15 mouse cellular contexts compared by ENCODE assay signal in the genomic region with DNA sequence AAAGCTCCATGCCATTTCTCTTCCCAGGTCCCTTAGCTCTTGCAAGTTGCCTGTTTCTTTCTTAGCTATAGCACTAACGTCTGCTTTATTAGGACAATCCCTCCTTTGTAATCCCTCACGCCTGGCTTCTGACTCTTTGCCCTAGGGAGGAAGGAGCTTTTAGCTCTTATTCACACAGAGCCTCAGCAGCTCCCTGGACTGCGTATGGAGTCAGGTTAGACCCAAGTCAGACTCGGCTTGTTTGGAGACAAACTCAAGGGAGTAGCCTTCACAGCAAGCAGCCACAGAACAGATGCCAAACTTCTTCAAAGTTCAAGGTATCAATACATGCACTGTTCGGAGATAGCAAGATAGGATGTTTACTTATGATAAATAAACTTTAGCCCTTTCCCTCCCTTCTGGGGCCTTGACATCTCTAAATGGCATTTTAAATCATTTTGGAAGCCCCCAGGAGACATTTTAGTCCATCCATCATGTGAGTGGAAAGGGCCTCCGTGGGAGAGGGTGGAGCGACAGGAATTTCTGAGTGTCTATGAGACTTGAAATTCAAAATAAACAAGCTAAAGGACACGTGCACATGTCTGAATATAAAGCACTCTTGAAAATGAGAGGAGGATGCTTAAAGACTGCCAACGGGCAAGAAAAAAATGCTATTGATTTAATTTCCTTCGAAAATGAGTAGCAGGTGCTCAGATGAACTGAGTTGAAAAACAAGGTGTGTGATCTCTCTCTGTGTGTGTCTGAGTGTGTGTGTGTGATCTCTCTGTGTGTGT. TPM values are rescaled to one million over a fixed set of nuclear protein-coding genes. Genes with fewer than 3 reads are reported as not detected.
DNase-seq lines count a peak whose midpoint lies in the region; ATAC-seq lines count a peak whose summit lies in the region.
"Had no signal": no experiment of that assay in that cellular context is flagged by ENCODE, and none has a peak within 500 bp of the region (broad histone marks: within the 10 kb centered on the region; RNA-seq: fewer than 3 reads in every experiment).

No protein-coding gene starts in this region.

- H3K9me3 ChIP-seq in hindbrain, embryonic 12.5 days (replicated peaks), result no peaks in the 10 kb centered on the region
- H3K9me3 ChIP-seq in hindbrain, embryonic 14.5 days (ENCODE audit: control insufficient read depth, low read length), result no peaks in the 10 kb centered on the region
- H3K9me3 ChIP-seq in limb, embryonic 10.5 days (replicated peaks), result no peaks in the 10 kb centered on the region
- H3K9me3 ChIP-seq: forebrain, embryonic 13.5 days; limb, embryonic 15.5 days had no signal

- peak; percentile 79 for DNase-seq in adrenal gland, adult 2 months
- DNase-seq in adrenal gland, postnatal 25 days, result no peak
- no peak for DNase-seq in hindbrain, embryonic 14.5 days (ENCODE audit: low spot score)
- DNase-seq in adrenal gland, postnatal 10 days, result peak; percentile 64
- DNase-seq in limb, embryonic 10.5 days (ENCODE audit: low spot score), result no peak
- DNase-seq in right cerebral cortex, postnatal 4 days, result no peak
- no peak for DNase-seq in left cerebral cortex, postnatal 10 days (ENCODE audit: extremely low spot score in 1 of 2, low spot score in 2 of 2)
- DNase-seq: cerebellum, adult 18-20 months; gastrocnemius, adult 2 months; kidney, adult 11 months; kidney, postnatal 4 days; lung, postnatal 14 days had no signal

- no peak overlapping the region; the same call in 1 of the 2 replicates for H3K4me2 ChIP-seq in hindbrain, embryonic 12.5 days (replicated peaks)
- no peak overlapping the region for H3K4me2 ChIP-seq in hindbrain, embryonic 14.5 days (replicated peaks)
- H3K4me2 ChIP-seq: forebrain, embryonic 13.5 days; limb, embryonic 15.5 days had no signal

- WGBS in hindbrain, embryonic 12.5 days, result 34% methylated on average over 10 of the region's 10 CpGs
- WGBS in hindbrain, embryonic 14.5 days, result 32% methylated on average over 10 of the region's 10 CpGs
- 57% methylated on average over 10 of the region's 10 CpGs for WGBS in limb, embryonic 10.5 days

- no peaks in the 10 kb centered on the region for H3K27me3 ChIP-seq in hindbrain, embryonic 12.5 days
- H3K27me3 ChIP-seq in hindbrain, embryonic 14.5 days (ENCODE audit: control insufficient read depth, insufficient read depth, low read length), result no peaks in the 10 kb centered on the region
- H3K27me3 ChIP-seq in limb, embryonic 10.5 days (ENCODE audit: low read depth, poor library complexity, severe bottlenecking), result no peaks in the 10 kb centered on the region
- H3K27me3 ChIP-seq: limb, embryonic 15.5 days had no signal

- H3K4me1 ChIP-seq in hindbrain, embryonic 12.5 days, result peaks cover 21% of the 10 kb centered on the region
- peaks cover 8% of the 10 kb centered on the region; the same call in 1 of the 2 replicates for H3K4me1 ChIP-seq in hindbrain, embryonic 14.5 days (replicated peaks; ENCODE audit: control insufficient read depth, insufficient read depth, low read length)
- peaks cover 13% of the 10 kb centered on the region; the same call in 1 of the 2 replicates for H3K4me1 ChIP-seq in limb, embryonic 10.5 days

- H3K36me3 ChIP-seq in hindbrain, embryonic 12.5 days, result no peaks in the 10 kb centered on the region
- no peaks in the 10 kb centered on the region for H3K36me3 ChIP-seq in hindbrain, embryonic 14.5 days (replicated peaks; ENCODE audit: control insufficient read depth, insufficient read depth)
- no peaks in the 10 kb centered on the region for H3K36me3 ChIP-seq in limb, embryonic 10.5 days
- H3K36me3 ChIP-seq: limb, embryonic 15.5 days had no signal

- H3K9ac ChIP-seq in hindbrain, embryonic 12.5 days, result no peak overlapping the region
- H3K9ac ChIP-seq in hindbrain, embryonic 14.5 days, result no peak overlapping the region
- H3K9ac ChIP-seq: forebrain, embryonic 13.5 days; limb, embryonic 15.5 days had no signal

- intact Hi-C loops in left cerebral cortex, postnatal 10 days (cut with DNase I), result no loop called here

- no peak overlapping the region for H3K4me3 ChIP-seq in hindbrain, embryonic 12.5 days
- H3K4me3 ChIP-seq in hindbrain, embryonic 14.5 days (replicated peaks; ENCODE audit: low read length), result no peak overlapping the region
- H3K4me3 ChIP-seq in limb, embryonic 10.5 days, result no peak overlapping the region
- H3K4me3 ChIP-seq: forebrain, embryonic 13.5 days; gastrocnemius, adult 2 months; limb, embryonic 15.5 days had no signal

- H3K27ac ChIP-seq in hindbrain, embryonic 12.5 days, result peak overlapping the region; percentile 12; the same call in 1 of the 2 replicates
- H3K27ac ChIP-seq in hindbrain, embryonic 14.5 days, result no peak overlapping the region
- peak overlapping the region; percentile 46; the same call in 1 of the 2 replicates for H3K27ac ChIP-seq in limb, embryonic 10.5 days
- H3K27ac ChIP-seq: forebrain, embryonic 13.5 days; gastrocnemius, adult 2 months; limb, embryonic 15.5 days had no signal

- no peak for ATAC-seq in hindbrain, embryonic 12.5 days (ENCODE audit: low FRiP score)
- ATAC-seq in hindbrain, embryonic 14.5 days (ENCODE audit: low FRiP score), result no peak
- ATAC-seq: forebrain, embryonic 13.5 days had no signal

RNA-seq across cellular contexts. Expression of gene Fxn, which starts 43.6 kb away (rescaled TPM):
- total RNA-seq in adrenal gland, adult 2 months (2021), result 10 to 100 TPM; 13.5 to 15.0 TPM
- 45.6 and 55.9 TPM in 2 replicates for polyA plus RNA-seq in adrenal gland, adult 2 months (2012; rRNA removed)
- total RNA-seq in adrenal gland, postnatal 25 days (2021), result 17.8 and 18.5 TPM in 2 replicates
- polyA plus RNA-seq in hindbrain, embryonic 12.5 days (2016; fragmentation: Nextera tagmentation; extraction: Ambion mirVana), result 36.3 and 44.6 TPM in 2 replicates
- 33.0 and 37.0 TPM in 2 replicates for polyA plus RNA-seq in hindbrain, embryonic 14.5 days (2014; fragmentation: Nextera tagmentation; extraction: Ambion mirVana)
- 10 to 100 TPM; 18.0 to 22.1 TPM for total RNA-seq in adrenal gland, postnatal 10 days (2021)
- polyA plus RNA-seq in limb, embryonic 10.5 days (2016; fragmentation: Nextera tagmentation; extraction: Ambion mirVana), result 62.7 and 67.1 TPM in 2 replicates
- 10 to 100 TPM; 10.4 to 10.5 TPM for total RNA-seq in left cerebral cortex, postnatal 10 days (2021)

Comparison
In these comparisons a context has a peak if more than half of its experiments do, and no peak if none do; other contexts are left out.
1. DNase-seq: peak in adrenal gland, adult 2 months (single experiment) and adrenal gland, postnatal 10 days (single experiment); none in adrenal gland, postnatal 25 days (single experiment), hindbrain, embryonic 14.5 days (single experiment), limb, embryonic 10.5 days (single experiment), right cerebral cortex, postnatal 4 days (single experiment) and left cerebral cortex, postnatal 10 days (0 of 2).